Mouse (Mus musculus): Measurements from ENCODE around the gene Gm11437. TPM values are rescaled to one million over a fixed set of nuclear protein-coding genes. Genes with fewer than 3 reads are reported as not detected.

Gene Gm11437
- polyA plus RNA-seq, 1 experiment from 2014 or later, result not detected

- WGBS (ENCODE audit: insufficient replicate concordance), result 23% methylated on average over 2 of the region's 2 CpGs
- no peak overlapping the region for H3K9ac ChIP-seq
- no peaks in the 10 kb centered on the region for H3K36me3 ChIP-seq (replicated peaks)
- ATAC-seq (ENCODE audit: insufficient read depth), result no peak
- H3K9me3 ChIP-seq (replicated peaks), result no peaks in the 10 kb centered on the region
- no peak overlapping the region for H3K27ac ChIP-seq (replicated peaks)
- H3K4me2 ChIP-seq, result no peak overlapping the region
- H3K27me3 ChIP-seq, result peaks cover 4% of the 10 kb centered on the region
- no peaks in the 10 kb centered on the region for H3K4me1 ChIP-seq (replicated peaks)
- H3K4me3 ChIP-seq (replicated peaks), result no peak overlapping the region
Measured at GRCm38 (mm10) chr11:84141752-84142151, 25.5 kb downstream of the Gm11437 start.

GRCm38 (mm10) chr11:84136453-84136852 lies 30.8 kb downstream of the Gm11437 start:
- Histone ChIP-seq H3K27ac (replicated peaks) (no peak overlapping the region), H3K9me3 (replicated peaks) (no peaks in the 10 kb centered on the region), H3K27me3 (peaks cover 9% of the 10 kb centered on the region), H3K4me1 (replicated peaks) (no peaks in the 10 kb centered on the region), H3K9ac (no peak overlapping the region), H3K4me3 (replicated peaks) (no peak overlapping the region), H3K4me2 (no peak overlapping the region), H3K36me3 (replicated peaks) (no peaks in the 10 kb centered on the region)
- 65% methylated on average over 3 of the region's 3 CpGs for WGBS (ENCODE audit: insufficient replicate concordance)
- ATAC-seq (ENCODE audit: insufficient read depth), result no peak

- H3K4me2 ChIP-seq, result no peak overlapping the region
- no peak overlapping the region for H3K27ac ChIP-seq (replicated peaks)
- H3K9me3 ChIP-seq (replicated peaks), result no peaks in the 10 kb centered on the region
- peaks cover 5% of the 10 kb centered on the region for H3K4me1 ChIP-seq (replicated peaks)
- no peak overlapping the region for H3K9ac ChIP-seq
- no peak overlapping the region for H3K4me3 ChIP-seq (replicated peaks)
- ATAC-seq (ENCODE audit: insufficient read depth), result no peak
- no peaks in the 10 kb centered on the region for H3K36me3 ChIP-seq (replicated peaks)
- 69% methylated on average over 2 of the region's 2 CpGs for WGBS (ENCODE audit: insufficient replicate concordance)
- H3K27me3 ChIP-seq, result peaks cover 23% of the 10 kb centered on the region
Measured at GRCm38 (mm10) chr11:84134331-84134860, 32.9 kb downstream of the Gm11437 start.

- 7% methylated on average over 11 of the region's 11 CpGs for WGBS (ENCODE audit: insufficient replicate concordance)
- Histone ChIP-seq H3K27ac (replicated peaks) (no peak overlapping the region), H3K36me3 (replicated peaks) (peaks cover 25% of the 10 kb centered on the region), H3K4me2 (peak overlapping the region; percentile 90), H3K4me3 (replicated peaks) (peak overlapping the region; percentile 79), H3K27me3 (peaks cover 20% of the 10 kb centered on the region), H3K9ac (peak overlapping the region; percentile 76; the same call in 1 of the 2 replicates), H3K9me3 (replicated peaks) (no peaks in the 10 kb centered on the region), H3K4me1 (replicated peaks) (peaks cover 17% of the 10 kb centered on the region)
- 0 out of 2 replicates have a peak, but pooled peaks have one; percentile 2 for ATAC-seq (ENCODE audit: insufficient read depth)
Measured at GRCm38 (mm10) chr11:84129799-84130185, 37.5 kb downstream of the Gm11437 start.

GRCm38 (mm10) chr11:84128943-84129798 lies 38.1 kb downstream of the Gm11437 start, which contains the start of the genes Tada2a and Acaca:
Gene Tada2a, minus strand, starts transcription at chr11:84129600.
Gene Acaca, plus strand, starts transcription at chr11:84129672.
- Histone ChIP-seq H3K4me1 (replicated peaks) (peaks cover 17% of the 10 kb centered on the region), H3K9ac (peak within 1 kb of the TSS; percentile 76), H3K27ac (replicated peaks) (peak within 1 kb of the TSS; percentile 45; the same call in 1 of the 2 replicates), H3K4me3 (replicated peaks) (peak within 1 kb of the TSS; percentile 79), H3K9me3 (replicated peaks) (no peaks in the 10 kb centered on the region), H3K4me2 (peak within 1 kb of the TSS; percentile 90), H3K27me3 (peaks cover 20% of the 10 kb centered on the region), H3K36me3 (replicated peaks) (peaks cover 27% of the 10 kb centered on the region)
- WGBS (ENCODE audit: insufficient replicate concordance), result under 1% methylated on average over 82 of the region's 83 CpGs
- peak; percentile 95 for ATAC-seq (ENCODE audit: insufficient read depth)

- Histone ChIP-seq H3K4me2 (0 out of 2 replicates have a peak overlapping the region, but pooled peaks have one; percentile 90), H3K4me1 (replicated peaks) (peaks cover 17% of the 10 kb centered on the region), H3K36me3 (replicated peaks) (peaks cover 30% of the 10 kb centered on the region), H3K27me3 (peaks cover 20% of the 10 kb centered on the region), H3K27ac (replicated peaks) (no peak overlapping the region), H3K4me3 (replicated peaks) (no peak overlapping the region), H3K9ac (no peak overlapping the region), H3K9me3 (replicated peaks) (no peaks in the 10 kb centered on the region)
- WGBS (ENCODE audit: insufficient replicate concordance), result 61% methylated on average over 4 of the region's 4 CpGs
- no peak for ATAC-seq (ENCODE audit: insufficient read depth)
Measured at GRCm38 (mm10) chr11:84127977-84128376, 39.3 kb downstream of the Gm11437 start.

- H3K9me3 ChIP-seq (replicated peaks), result no peaks in the 10 kb centered on the region
- no peak overlapping the region for H3K9ac ChIP-seq
- H3K4me2 ChIP-seq, result no peak overlapping the region
- WGBS (ENCODE audit: insufficient replicate concordance), result 73% methylated on average over 12 of the region's 12 CpGs
- no peaks in the 10 kb centered on the region for H3K27me3 ChIP-seq
- ATAC-seq (ENCODE audit: insufficient read depth), result peak; percentile 37; the same call in 1 of the 2 replicates
- H3K27ac ChIP-seq (replicated peaks), result no peak overlapping the region
- H3K36me3 ChIP-seq (replicated peaks), result peaks cover 62% of the 10 kb centered on the region
- peaks cover 14% of the 10 kb centered on the region for H3K4me1 ChIP-seq (replicated peaks)
- no peak overlapping the region for H3K4me3 ChIP-seq (replicated peaks)
Measured at GRCm38 (mm10) chr11:84121051-84121956, 46.0 kb downstream of the Gm11437 start.

GRCm38 (mm10) chr11:84117431-84117830 lies 49.8 kb downstream of the Gm11437 start:
- Histone ChIP-seq H3K27me3 (no peaks in the 10 kb centered on the region), H3K27ac (replicated peaks) (no peak overlapping the region), H3K36me3 (replicated peaks) (peaks cover 57% of the 10 kb centered on the region), H3K9me3 (replicated peaks) (no peaks in the 10 kb centered on the region), H3K4me2 (no peak overlapping the region), H3K4me3 (replicated peaks) (no peak overlapping the region), H3K9ac (no peak overlapping the region), H3K4me1 (replicated peaks) (peaks cover 14% of the 10 kb centered on the region)
- ATAC-seq (ENCODE audit: insufficient read depth), result no peak
- WGBS (ENCODE audit: insufficient replicate concordance), result 72% methylated on average over 4 of the region's 4 CpGs

- WGBS (ENCODE audit: insufficient replicate concordance), result 52% methylated on average over 2 of the region's 2 CpGs
- no peak overlapping the region for H3K27ac ChIP-seq (replicated peaks)
- ATAC-seq (ENCODE audit: insufficient read depth), result no peak
- H3K27me3 ChIP-seq, result no peaks in the 10 kb centered on the region
- H3K4me1 ChIP-seq (replicated peaks), result peaks cover 6% of the 10 kb centered on the region; the same call in 1 of the 2 replicates
- H3K36me3 ChIP-seq (replicated peaks), result peaks cover 56% of the 10 kb centered on the region
- H3K4me3 ChIP-seq (replicated peaks), result no peak overlapping the region
- H3K9ac ChIP-seq, result no peak overlapping the region
- no peak overlapping the region for H3K4me2 ChIP-seq
- H3K9me3 ChIP-seq (replicated peaks), result no peaks in the 10 kb centered on the region
Measured at GRCm38 (mm10) chr11:84116221-84116620, 51.1 kb downstream of the Gm11437 start.

GRCm38 (mm10) chr11:84115646-84116045 lies 51.6 kb downstream of the Gm11437 start:
- 76% methylated on average over 9 of the region's 9 CpGs for WGBS (ENCODE audit: insufficient replicate concordance)
- Histone ChIP-seq H3K4me2 (no peak overlapping the region), H3K4me1 (replicated peaks) (0 out of 2 replicates have a peak, but pooled peaks cover under 1% of the 10 kb centered on the region), H3K36me3 (replicated peaks) (peaks cover 56% of the 10 kb centered on the region), H3K9ac (no peak overlapping the region), H3K4me3 (replicated peaks) (no peak overlapping the region), H3K27me3 (no peaks in the 10 kb centered on the region), H3K9me3 (replicated peaks) (no peaks in the 10 kb centered on the region), H3K27ac (replicated peaks) (no peak overlapping the region)
- no peak for ATAC-seq (ENCODE audit: insufficient read depth)
